Comparison of ENCODE assay signal across 12 mouse cellular contexts in the genomic region with DNA sequence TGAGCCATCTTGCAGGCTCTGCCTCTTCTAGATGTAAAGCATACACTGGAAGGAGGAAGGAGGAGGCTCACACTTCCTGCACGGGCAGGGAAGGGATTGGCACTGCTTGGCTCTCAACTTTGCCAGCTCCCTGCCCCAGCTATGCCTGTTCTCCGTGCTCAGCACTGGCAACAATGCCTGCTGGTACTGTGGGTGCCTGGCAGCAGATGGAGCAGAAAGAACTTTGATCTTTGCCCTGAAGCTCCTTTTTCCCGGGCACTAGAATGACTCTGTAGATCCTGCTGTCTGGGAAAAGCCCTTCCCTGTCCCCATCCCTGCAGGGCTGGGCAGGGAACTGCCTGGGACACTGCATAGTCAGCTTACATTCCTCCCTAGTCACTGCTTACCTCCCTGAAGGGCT.
DNase-seq lines count a peak whose midpoint lies in the region; ATAC-seq lines count a peak whose summit lies in the region.
"Had no signal": no experiment of that assay in that cellular context is flagged by ENCODE, and none has a peak within 500 bp of the region (broad histone marks: within the 10 kb centered on the region; RNA-seq: fewer than 3 reads in every experiment).

No protein-coding gene starts in this region.

- H3K9ac ChIP-seq in hindbrain, embryonic 16.5 days (ENCODE audit: low read depth, low read length) = no peak overlapping the region
- H3K9ac ChIP-seq in hindbrain, embryonic 12.5 days = no peak overlapping the region
- H3K9ac ChIP-seq: liver, embryonic 14.5 days had no signal

- no peak overlapping the region for H3K4me2 ChIP-seq in hindbrain, embryonic 16.5 days (ENCODE audit: low read length)
- H3K4me2 ChIP-seq in hindbrain, embryonic 12.5 days (replicated peaks) = no peak overlapping the region

- H3K4me1 ChIP-seq in hindbrain, embryonic 16.5 days (ENCODE audit: control insufficient read depth, insufficient read depth, low read depth, low read length) = no peaks in the 10 kb centered on the region
- H3K4me1 ChIP-seq in hindbrain, embryonic 12.5 days = no peaks in the 10 kb centered on the region
- H3K4me1 ChIP-seq in embryonic facial prominence, embryonic 10.5 days = peaks cover 9% of the 10 kb centered on the region
- H3K4me1 ChIP-seq: megakaryocyte, embryonic 14.5 days had no signal

- ATAC-seq in hindbrain, embryonic 16.5 days = peak; percentile 65; the same call in 1 of the 2 replicates
- no peak for ATAC-seq in hindbrain, embryonic 12.5 days (ENCODE audit: low FRiP score)
- ATAC-seq: Patski had no signal

- WGBS in hindbrain, embryonic 16.5 days = 53% methylated on average over 3 of the region's 3 CpGs
- WGBS in hindbrain, embryonic 12.5 days = 56% methylated on average over 3 of the region's 3 CpGs
- WGBS in embryonic facial prominence, embryonic 10.5 days = 60% methylated on average over 3 of the region's 3 CpGs

- no peak overlapping the region for H3K4me3 ChIP-seq in hindbrain, embryonic 16.5 days (ENCODE audit: low read length)
- H3K4me3 ChIP-seq in hindbrain, embryonic 12.5 days = no peak overlapping the region
- no peak overlapping the region for H3K4me3 ChIP-seq in embryonic facial prominence, embryonic 10.5 days
- H3K4me3 ChIP-seq: heart, adult 2 months had no signal

- no peaks in the 10 kb centered on the region for H3K27me3 ChIP-seq in hindbrain, embryonic 16.5 days (replicated peaks; ENCODE audit: control insufficient read depth, insufficient read depth, low read length)
- H3K27me3 ChIP-seq in hindbrain, embryonic 12.5 days = no peaks in the 10 kb centered on the region
- H3K27me3 ChIP-seq in embryonic facial prominence, embryonic 10.5 days (replicated peaks; ENCODE audit: low read depth, poor library complexity, severe bottlenecking) = no peaks in the 10 kb centered on the region
- H3K27me3 ChIP-seq: Patski had no signal

- no peaks in the 10 kb centered on the region for H3K36me3 ChIP-seq in hindbrain, embryonic 16.5 days (ENCODE audit: control insufficient read depth, insufficient read depth, low read length)
- no peaks in the 10 kb centered on the region for H3K36me3 ChIP-seq in hindbrain, embryonic 12.5 days
- no peaks in the 10 kb centered on the region for H3K36me3 ChIP-seq in embryonic facial prominence, embryonic 10.5 days (replicated peaks)

- H3K9me3 ChIP-seq in hindbrain, embryonic 16.5 days (ENCODE audit: control insufficient read depth, low read length) = no peaks in the 10 kb centered on the region
- no peaks in the 10 kb centered on the region for H3K9me3 ChIP-seq in hindbrain, embryonic 12.5 days (replicated peaks)
- no peaks in the 10 kb centered on the region for H3K9me3 ChIP-seq in embryonic facial prominence, embryonic 10.5 days

- H3K27ac ChIP-seq in hindbrain, embryonic 16.5 days (ENCODE audit: low read depth, low read length) = no peak overlapping the region
- no peak overlapping the region for H3K27ac ChIP-seq in hindbrain, embryonic 12.5 days
- 0 out of 2 replicates have a peak overlapping the region, but pooled peaks have one; percentile 35 for H3K27ac ChIP-seq in embryonic facial prominence, embryonic 10.5 days (replicated peaks)
- H3K27ac ChIP-seq: heart, adult 2 months; liver, embryonic 14.5 days had no signal

- peak; percentile 6 for DNase-seq in retina, postnatal 1 day
- DNase-seq in retina, embryonic 14.5 days (ENCODE audit: low spot score) = no peak
- no peak for DNase-seq in embryonic facial prominence, embryonic 10.5 days (ENCODE audit: low spot score)
- DNase-seq in spleen, adult 18-20 months = no peak
- DNase-seq in lung, adult 18-20 months = no peak
- DNase-seq: heart, adult 2 months; heart, postnatal 36 days had no signal
